Mouse (Mus musculus): ENCODE measurements around the gene Ubl3. TPM values are rescaled to one million over a fixed set of nuclear protein-coding genes. Genes with fewer than 3 reads are reported as not detected.

Gene Ubl3
- polyA plus RNA-seq (2015; fragmentation: Nextera tagmentation; extraction: Ambion mirVana), result 74.8 and 77.7 TPM in 2 replicates

DNA sequence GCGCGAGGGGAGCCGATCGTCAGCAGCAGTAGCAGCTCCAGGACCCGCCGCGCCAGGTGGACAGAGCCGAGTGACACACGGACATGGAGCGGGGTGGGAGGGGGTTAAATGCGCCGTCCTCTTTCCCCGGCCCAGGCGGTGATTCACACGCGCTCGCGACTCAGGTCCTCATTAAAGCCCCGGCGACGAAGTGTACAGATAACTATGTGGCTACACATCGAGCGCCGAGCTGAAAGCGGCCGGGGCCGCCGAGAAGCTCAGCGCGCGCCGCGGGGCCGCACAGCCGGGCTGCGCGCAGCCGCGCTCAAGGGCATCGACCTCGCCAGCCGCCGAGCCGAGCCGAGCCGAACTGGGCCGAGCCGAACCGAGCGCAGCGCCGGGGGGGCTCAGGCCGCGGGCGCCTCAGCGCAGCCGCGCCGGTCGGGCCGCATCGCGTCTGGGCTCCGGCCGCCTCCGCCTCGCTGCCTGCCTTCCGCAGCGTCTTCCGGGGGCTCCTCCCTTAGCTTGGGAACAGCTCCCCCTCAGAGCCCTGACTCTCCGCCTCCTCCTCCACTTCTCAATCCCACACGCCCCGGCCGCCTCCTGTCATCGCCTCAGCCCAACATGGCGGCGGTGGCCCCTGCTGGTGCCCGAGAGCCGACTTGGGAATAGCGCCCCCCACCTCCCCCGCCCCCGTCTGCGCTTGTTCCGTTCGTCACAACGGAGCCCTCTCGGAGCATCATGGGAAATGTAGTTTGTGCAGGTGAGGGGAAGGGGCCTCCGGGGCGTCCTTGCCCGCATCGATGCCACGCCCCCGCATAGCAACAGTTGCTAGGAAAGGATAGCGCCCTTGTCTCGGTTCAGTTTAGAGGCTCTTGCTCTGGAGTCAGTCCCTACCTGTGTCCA, at the start of gene Ubl3:
Gene Ubl3 (minus strand): TSS at position 603 of the 885 bp plus-strand sequence.
- Histone ChIP-seq H3K27ac (peak within 1 kb of the TSS; percentile 97), H3K36me3 (no peaks in the 10 kb centered on the region), H3K27me3 (replicated peaks) (no peaks in the 10 kb centered on the region), H3K9me3 (no peaks in the 10 kb centered on the region), H3K4me1 (peaks cover 18% of the 10 kb centered on the region), H3K4me2 (peak within 1 kb of the TSS; percentile 70), H3K4me3 (replicated peaks) (peak within 1 kb of the TSS; percentile 70), H3K9ac (peak within 1 kb of the TSS; percentile 59)
- ATAC-seq (ENCODE audit: insufficient read depth, low FRiP score, low read depth), result peak; percentile 92
- under 1% methylated on average over 91 of the region's 95 CpGs for WGBS

GRCm38 (mm10) chr5:148598376-148598775, 45.8 kb upstream of the Ubl3 start:
- no peak overlapping the region for H3K27ac ChIP-seq
- ATAC-seq (ENCODE audit: insufficient read depth, low FRiP score, low read depth), result peak; percentile 63; the same call in 1 of the 2 replicates
- H3K4me2 ChIP-seq, result no peak overlapping the region

DNA sequence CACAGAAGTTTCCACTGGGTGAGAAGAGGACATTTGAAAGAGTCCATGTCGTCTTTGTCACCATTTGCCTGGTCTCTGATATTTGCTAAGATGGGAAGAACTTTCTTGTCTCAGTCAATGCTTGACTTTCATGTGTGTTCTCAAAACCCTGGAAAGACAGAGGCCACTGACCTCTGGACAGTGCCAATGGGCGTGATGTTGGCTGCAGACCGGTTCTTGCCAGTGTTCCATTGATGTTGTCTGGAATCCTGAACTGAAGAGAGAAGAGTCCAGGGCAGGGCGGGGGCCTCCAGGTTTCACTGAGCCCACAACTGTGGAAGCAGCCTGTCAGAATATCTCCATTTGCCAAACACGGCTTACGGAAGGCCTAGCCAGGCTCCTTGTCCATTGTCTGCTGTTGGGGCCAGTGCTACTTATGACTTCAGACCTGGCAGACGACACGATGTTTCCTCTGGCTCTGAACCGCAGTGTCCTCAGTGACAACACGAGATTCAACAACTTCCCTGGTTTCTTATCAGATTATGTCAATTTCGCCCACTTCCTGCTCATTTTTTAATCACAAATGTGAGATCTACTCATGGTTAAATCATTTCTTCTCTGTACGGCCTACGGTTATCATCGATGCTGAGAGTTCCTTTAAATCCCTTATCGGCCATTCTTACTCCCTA, 43.6 kb upstream of the Ubl3 start:
- H3K4me1 ChIP-seq, result no peaks in the 10 kb centered on the region
- WGBS, result 83% methylated on average over 15 of the region's 15 CpGs
- H3K9me3 ChIP-seq, result no peaks in the 10 kb centered on the region
- H3K27me3 ChIP-seq (replicated peaks), result no peaks in the 10 kb centered on the region
- no peak overlapping the region for H3K9ac ChIP-seq
- H3K36me3 ChIP-seq, result no peaks in the 10 kb centered on the region
- no peak overlapping the region for H3K4me2 ChIP-seq
- H3K4me3 ChIP-seq (replicated peaks), result no peak overlapping the region
- no peak overlapping the region for H3K27ac ChIP-seq
- ATAC-seq (ENCODE audit: insufficient read depth, low FRiP score, low read depth), result no peak

More at GRCm38 (mm10) chr5:148598376-148598775, 45.8 kb upstream of the Ubl3 start:
- Histone ChIP-seq H3K4me3 (replicated peaks) (no peak overlapping the region), H3K9ac (no peak overlapping the region), H3K4me1 (no peaks in the 10 kb centered on the region), H3K36me3 (no peaks in the 10 kb centered on the region), H3K9me3 (no peaks in the 10 kb centered on the region), H3K27me3 (replicated peaks) (no peaks in the 10 kb centered on the region)
- 64% methylated on average over 9 of the region's 9 CpGs for WGBS

- no peak overlapping the region for H3K9ac ChIP-seq
- no peak for ATAC-seq (ENCODE audit: insufficient read depth, low FRiP score, low read depth)
- H3K4me2 ChIP-seq, result no peak overlapping the region
- H3K27me3 ChIP-seq (replicated peaks), result no peaks in the 10 kb centered on the region
- no peak overlapping the region for H3K27ac ChIP-seq
- no peaks in the 10 kb centered on the region for H3K36me3 ChIP-seq
- no peaks in the 10 kb centered on the region for H3K4me1 ChIP-seq
- H3K9me3 ChIP-seq, result no peaks in the 10 kb centered on the region
- WGBS, result 76% methylated on average over 1 of the region's 1 CpGs
- no peak overlapping the region for H3K4me3 ChIP-seq (replicated peaks)
Observed at GRCm38 (mm10) chr5:148595459-148595751, 42.8 kb upstream of the Ubl3 start.

- Histone ChIP-seq H3K4me2 (no peak overlapping the region), H3K27ac (no peak overlapping the region), H3K9ac (no peak overlapping the region), H3K36me3 (no peaks in the 10 kb centered on the region), H3K27me3 (replicated peaks) (no peaks in the 10 kb centered on the region), H3K4me3 (replicated peaks) (no peak overlapping the region), H3K9me3 (no peaks in the 10 kb centered on the region), H3K4me1 (no peaks in the 10 kb centered on the region)
- WGBS, result 82% methylated on average over 3 of the region's 3 CpGs
- no peak for ATAC-seq (ENCODE audit: insufficient read depth, low FRiP score, low read depth)
Observed at GRCm38 (mm10) chr5:148594693-148595458, 42.3 kb upstream of the Ubl3 start.

DNA sequence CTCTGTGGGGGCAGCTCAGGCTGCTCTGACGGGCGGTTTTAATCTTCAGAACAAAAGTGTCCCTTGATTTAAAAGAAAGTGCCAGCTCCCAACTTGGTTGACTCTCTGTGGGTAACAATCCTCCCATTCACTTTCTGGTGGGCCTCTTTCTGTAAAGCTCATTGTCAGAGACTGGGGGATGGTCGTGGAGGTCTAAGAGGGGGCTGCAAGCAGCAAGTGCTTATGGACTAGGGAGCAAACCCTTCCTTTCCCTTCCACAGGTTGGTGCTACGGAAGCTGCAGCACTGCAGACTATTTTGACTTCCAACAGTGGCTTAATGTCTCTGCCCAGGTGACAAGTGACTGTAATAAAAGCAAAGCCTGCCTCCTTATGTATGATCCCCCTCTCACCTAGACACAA, 41.0 kb upstream of the Ubl3 start:
- Histone ChIP-seq H3K4me3 (replicated peaks) (no peak overlapping the region), H3K4me1 (no peaks in the 10 kb centered on the region), H3K27ac (no peak overlapping the region), H3K9me3 (no peaks in the 10 kb centered on the region), H3K9ac (no peak overlapping the region), H3K27me3 (replicated peaks) (no peaks in the 10 kb centered on the region), H3K36me3 (no peaks in the 10 kb centered on the region), H3K4me2 (no peak overlapping the region)
- WGBS, result 61% methylated on average over 4 of the region's 4 CpGs
- no peak for ATAC-seq (ENCODE audit: insufficient read depth, low FRiP score, low read depth)

GRCm38 (mm10) chr5:148591448-148591862, 38.9 kb upstream of the Ubl3 start:
- Histone ChIP-seq H3K36me3 (no peaks in the 10 kb centered on the region), H3K9me3 (no peaks in the 10 kb centered on the region), H3K4me1 (no peaks in the 10 kb centered on the region), H3K4me3 (replicated peaks) (no peak overlapping the region), H3K4me2 (no peak overlapping the region), H3K27me3 (replicated peaks) (no peaks in the 10 kb centered on the region), H3K9ac (no peak overlapping the region), H3K27ac (no peak overlapping the region)
- ATAC-seq (ENCODE audit: insufficient read depth, low FRiP score, low read depth), result no peak
- WGBS, result 35% methylated on average over 7 of the region's 7 CpGs

DNA sequence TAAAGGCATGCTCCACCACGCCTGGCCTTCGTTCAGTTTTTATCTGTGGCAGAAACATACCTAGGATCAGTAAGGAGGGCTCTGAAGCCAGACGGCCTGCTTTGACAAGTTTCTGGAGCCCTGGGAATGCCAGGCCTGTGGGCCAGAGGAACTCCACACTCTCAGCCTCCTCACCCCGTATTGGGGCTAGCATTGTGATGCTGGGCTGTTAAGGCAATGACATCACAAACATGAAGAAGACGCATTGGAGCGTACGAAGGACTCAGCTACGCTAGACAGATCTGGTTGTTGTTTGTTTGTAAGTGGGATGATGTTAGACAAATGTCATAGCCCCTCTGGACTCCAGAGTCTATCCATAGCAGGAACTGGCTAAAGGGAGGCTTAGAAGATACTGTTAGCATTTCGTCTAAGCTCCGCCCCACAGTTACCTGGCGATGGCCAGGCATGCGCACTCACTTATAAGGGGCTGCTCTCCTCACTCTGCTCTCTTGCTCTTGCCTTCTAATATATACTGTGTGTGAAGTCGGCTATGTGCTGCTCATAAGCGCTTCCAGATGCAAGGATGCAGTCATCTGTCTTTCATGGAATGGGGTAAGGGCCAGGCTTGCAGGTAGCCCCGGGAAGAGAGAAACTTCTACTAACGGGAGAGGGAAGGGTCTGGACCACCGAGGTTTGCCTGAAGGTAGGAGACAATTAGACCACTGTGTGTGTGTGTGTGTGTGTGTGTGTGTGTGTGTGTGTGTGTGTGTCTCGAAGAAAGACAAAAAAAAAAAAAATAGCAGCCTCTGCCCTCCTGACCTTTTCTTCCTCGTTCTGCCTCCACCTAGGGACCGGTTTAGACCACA, 38.2 kb upstream of the Ubl3 start:
- no peak overlapping the region for H3K4me2 ChIP-seq
- no peak for ATAC-seq (ENCODE audit: insufficient read depth, low FRiP score, low read depth)
- 56% methylated on average over 20 of the region's 20 CpGs for WGBS
- H3K9ac ChIP-seq, result no peak overlapping the region
- no peak overlapping the region for H3K4me3 ChIP-seq (replicated peaks)
- H3K36me3 ChIP-seq, result no peaks in the 10 kb centered on the region
- H3K27ac ChIP-seq, result no peak overlapping the region
- H3K27me3 ChIP-seq (replicated peaks), result no peaks in the 10 kb centered on the region
- H3K9me3 ChIP-seq, result no peaks in the 10 kb centered on the region
- H3K4me1 ChIP-seq, result no peaks in the 10 kb centered on the region

GRCm38 (mm10) chr5:148588987-148589386, 36.4 kb upstream of the Ubl3 start:
- H3K4me3 ChIP-seq (replicated peaks), result no peak overlapping the region
- no peaks in the 10 kb centered on the region for H3K4me1 ChIP-seq
- H3K9ac ChIP-seq, result no peak overlapping the region
- H3K36me3 ChIP-seq, result no peaks in the 10 kb centered on the region
- 80% methylated on average over 3 of the region's 3 CpGs for WGBS
- H3K4me2 ChIP-seq, result no peak overlapping the region
- no peak overlapping the region for H3K27ac ChIP-seq
- no peaks in the 10 kb centered on the region for H3K9me3 ChIP-seq
- no peaks in the 10 kb centered on the region for H3K27me3 ChIP-seq (replicated peaks)
- ATAC-seq (ENCODE audit: insufficient read depth, low FRiP score, low read depth), result no peak

GRCm38 (mm10) chr5:148588142-148588650, 35.6 kb upstream of the Ubl3 start:
- ATAC-seq (ENCODE audit: insufficient read depth, low FRiP score, low read depth), result no peak
- H3K4me3 ChIP-seq (replicated peaks), result no peak overlapping the region
- no peaks in the 10 kb centered on the region for H3K36me3 ChIP-seq
- no peak overlapping the region for H3K27ac ChIP-seq
- H3K27me3 ChIP-seq (replicated peaks), result no peaks in the 10 kb centered on the region
- no peak overlapping the region for H3K9ac ChIP-seq
- no peaks in the 10 kb centered on the region for H3K9me3 ChIP-seq
- H3K4me2 ChIP-seq, result no peak overlapping the region
- 72% methylated on average over 6 of the region's 6 CpGs for WGBS
- H3K4me1 ChIP-seq, result no peaks in the 10 kb centered on the region

DNA sequence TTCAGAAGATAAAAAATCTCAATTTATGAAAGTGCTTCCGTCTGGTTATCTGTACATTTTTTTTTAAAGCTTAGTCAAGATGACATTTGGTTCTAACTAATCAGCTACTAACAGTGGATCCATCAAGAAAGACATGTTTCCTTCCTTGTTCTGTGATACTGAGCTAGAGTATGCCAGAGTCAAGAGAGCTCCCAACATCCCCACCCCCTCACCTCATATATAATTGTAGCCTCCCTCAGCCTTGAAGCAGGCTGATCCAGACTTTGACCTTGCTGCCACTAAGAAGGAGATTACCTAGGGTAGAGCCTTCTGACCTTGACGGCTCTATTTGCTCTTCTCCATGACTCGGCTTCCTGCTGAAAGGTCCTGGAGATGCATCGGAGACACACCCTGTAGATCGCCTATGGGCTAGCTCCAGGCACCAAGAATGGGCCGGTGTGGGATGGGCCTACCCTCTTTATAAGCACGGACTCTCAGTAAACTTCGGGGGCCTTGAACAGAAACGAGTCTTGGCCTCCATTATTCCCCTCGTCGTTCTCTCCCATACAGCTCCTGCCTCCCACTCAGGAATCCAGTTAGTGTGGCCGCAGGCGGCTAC, 27.9 kb upstream of the Ubl3 start:
- no peak overlapping the region for H3K4me2 ChIP-seq
- H3K27ac ChIP-seq, result no peak overlapping the region
- ATAC-seq (ENCODE audit: insufficient read depth, low FRiP score, low read depth), result no peak
- no peaks in the 10 kb centered on the region for H3K4me1 ChIP-seq
- 85% methylated on average over 13 of the region's 13 CpGs for WGBS
- no peak overlapping the region for H3K9ac ChIP-seq
- H3K4me3 ChIP-seq (replicated peaks), result no peak overlapping the region
- no peaks in the 10 kb centered on the region for H3K27me3 ChIP-seq (replicated peaks)
- H3K9me3 ChIP-seq, result no peaks in the 10 kb centered on the region
- no peaks in the 10 kb centered on the region for H3K36me3 ChIP-seq
